Mouse (Mus musculus): ENCODE data around the gene Banp. TPM values are rescaled to one million over a fixed set of nuclear protein-coding genes. Genes with fewer than 3 reads are reported as not detected.

Banp gene
- total and polyA plus RNA-seq, 2 experiments from 2014 or later: 10.6 to 27.9 TPM

DNA sequence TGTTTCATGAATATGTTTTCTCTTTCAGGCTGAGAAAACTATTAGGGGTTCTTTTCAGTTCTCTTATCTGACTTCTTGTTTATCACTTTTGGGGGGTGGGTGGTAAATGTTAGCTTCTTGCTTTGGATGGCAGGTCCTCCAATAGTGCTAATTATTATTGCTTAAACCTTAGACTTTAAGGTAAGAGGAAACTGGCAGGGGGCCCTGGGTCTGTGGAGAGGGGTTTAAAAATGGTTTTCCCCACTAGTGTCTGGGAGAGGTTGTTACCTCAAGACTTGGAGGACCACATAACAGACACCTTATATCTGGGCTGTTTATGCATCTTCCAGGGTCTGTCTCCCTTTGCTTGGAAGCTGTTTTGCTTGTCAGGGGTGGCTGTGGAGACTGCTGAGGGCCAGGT is 2.6 kb downstream of the Banp start:
- ATAC-seq (ENCODE audit: insufficient read depth, low read depth) (no peak), DNase-seq (ENCODE audit: low spot score) (no peak)
- H3K27ac ChIP-seq (ENCODE audit: low read depth): no peak overlapping the region
- H3K4me1 ChIP-seq (ENCODE audit: control insufficient read depth, insufficient read depth): peaks cover 34% of the 10 kb centered on the region
- H3K4me2 ChIP-seq (ENCODE audit: low read depth, low read length): peak overlapping the region; percentile 68; the same call in 1 of the 2 replicates
- peak overlapping the region; percentile 17 for H3K9ac ChIP-seq (replicated peaks; ENCODE audit: low read depth, low read length)
- no peaks in the 10 kb centered on the region for H3K9me3 ChIP-seq (replicated peaks; ENCODE audit: control insufficient read depth, low read length)
- H3K27me3 ChIP-seq (ENCODE audit: control insufficient read depth, insufficient read depth, low read length): no peaks in the 10 kb centered on the region
- no peak overlapping the region for H3K4me3 ChIP-seq (ENCODE audit: low read depth, low read length)
- TF ChIP-seq CTCF (IDR thresholded peaks at IDR 0.05; ENCODE audit: low read depth) (no peak), EP300 (IDR thresholded peaks at IDR 0.05; ENCODE audit: low read depth) (no peak)
- H3K36me3 ChIP-seq (replicated peaks; ENCODE audit: control insufficient read depth, insufficient read depth, low read length): peaks cover 19% of the 10 kb centered on the region

- Histone ChIP-seq H3K9me3 (replicated peaks; ENCODE audit: control insufficient read depth, low read length) (no peaks in the 10 kb centered on the region), H3K27ac (ENCODE audit: low read depth) (no peak overlapping the region), H3K4me1 (ENCODE audit: control insufficient read depth, insufficient read depth) (peaks cover 30% of the 10 kb centered on the region), H3K4me2 (ENCODE audit: low read depth, low read length) (no peak overlapping the region), H3K9ac (replicated peaks; ENCODE audit: low read depth, low read length) (peak overlapping the region; percentile 17; the same call in 1 of the 2 replicates), H3K36me3 (replicated peaks; ENCODE audit: control insufficient read depth, insufficient read depth, low read length) (peaks cover 19% of the 10 kb centered on the region), H3K4me3 (ENCODE audit: low read depth, low read length) (no peak overlapping the region), H3K27me3 (ENCODE audit: control insufficient read depth, insufficient read depth, low read length) (no peaks in the 10 kb centered on the region)
- whole genome bisulfite sequencing: 91% methylated on average over 7 of the region's 7 CpGs
- DNase-seq (ENCODE audit: low spot score): no peak
- ATAC-seq (ENCODE audit: insufficient read depth, low read depth): no peak
- no peak for TF ChIP-seq EP300 (IDR thresholded peaks at IDR 0.05; ENCODE audit: low read depth)
- no peak for TF ChIP-seq CTCF (IDR thresholded peaks at IDR 0.05; ENCODE audit: low read depth)
Observed at GRCm38 (mm10) chr8:121952800-121953199, 3.2 kb downstream of the Banp start.

- no peak for TF ChIP-seq EP300 (IDR thresholded peaks at IDR 0.05; ENCODE audit: low read depth)
- no peak for TF ChIP-seq CTCF (IDR thresholded peaks at IDR 0.05; ENCODE audit: low read depth)
- peaks cover 19% of the 10 kb centered on the region for H3K36me3 ChIP-seq (replicated peaks; ENCODE audit: control insufficient read depth, insufficient read depth, low read length)
- DNase-seq (ENCODE audit: low spot score): no peak
- ATAC-seq (ENCODE audit: insufficient read depth, low read depth): no peak
- H3K27ac ChIP-seq (ENCODE audit: low read depth): no peak overlapping the region
- H3K27me3 ChIP-seq (ENCODE audit: control insufficient read depth, insufficient read depth, low read length): no peaks in the 10 kb centered on the region
- H3K4me3 ChIP-seq (ENCODE audit: low read depth, low read length): no peak overlapping the region
- no peaks in the 10 kb centered on the region for H3K9me3 ChIP-seq (replicated peaks; ENCODE audit: control insufficient read depth, low read length)
- H3K4me2 ChIP-seq (ENCODE audit: low read depth, low read length): no peak overlapping the region
- WGBS: 62% methylated on average over 3 of the region's 3 CpGs
- peaks cover 22% of the 10 kb centered on the region for H3K4me1 ChIP-seq (ENCODE audit: control insufficient read depth, insufficient read depth)
- no peak overlapping the region for H3K9ac ChIP-seq (replicated peaks; ENCODE audit: low read depth, low read length)
Observed at GRCm38 (mm10) chr8:121953821-121954545, 4.4 kb downstream of the Banp start.

- DNase-seq (ENCODE audit: low spot score): no peak
- no peaks in the 10 kb centered on the region for H3K9me3 ChIP-seq (replicated peaks; ENCODE audit: control insufficient read depth, low read length)
- WGBS: 74% methylated on average over 10 of the region's 10 CpGs
Observed at GRCm38 (mm10) chr8:121954981-121955555, 5.5 kb downstream of the Banp start.

GRCm38 (mm10) chr8:121955825-121956500 is 6.4 kb downstream of the Banp start:
- Histone ChIP-seq H3K4me3 (ENCODE audit: low read depth, low read length) (no peak overlapping the region), H3K27me3 (ENCODE audit: control insufficient read depth, insufficient read depth, low read length) (no peaks in the 10 kb centered on the region), H3K27ac (ENCODE audit: low read depth) (no peak overlapping the region), H3K4me1 (ENCODE audit: control insufficient read depth, insufficient read depth) (peaks cover 22% of the 10 kb centered on the region), H3K4me2 (ENCODE audit: low read depth, low read length) (no peak overlapping the region), H3K36me3 (replicated peaks; ENCODE audit: control insufficient read depth, insufficient read depth, low read length) (peaks cover 19% of the 10 kb centered on the region), H3K9ac (replicated peaks; ENCODE audit: low read depth, low read length) (no peak overlapping the region), H3K9me3 (replicated peaks; ENCODE audit: control insufficient read depth, low read length) (no peaks in the 10 kb centered on the region)
- ATAC-seq (ENCODE audit: insufficient read depth, low read depth) (no peak), DNase-seq (ENCODE audit: low spot score) (no peak)
- WGBS: 50% methylated on average over 1 of the region's 1 CpGs
- TF ChIP-seq EP300 (IDR thresholded peaks at IDR 0.05; ENCODE audit: low read depth) (no peak), CTCF (IDR thresholded peaks at IDR 0.05; ENCODE audit: low read depth) (no peak)

More at GRCm38 (mm10) chr8:121954981-121955555, 5.5 kb downstream of the Banp start:
- TF ChIP-seq EP300 (IDR thresholded peaks at IDR 0.05; ENCODE audit: low read depth) (no peak), CTCF (IDR thresholded peaks at IDR 0.05; ENCODE audit: low read depth) (no peak)
- peaks cover 19% of the 10 kb centered on the region for H3K36me3 ChIP-seq (replicated peaks; ENCODE audit: control insufficient read depth, insufficient read depth, low read length)
- no peak overlapping the region for H3K27ac ChIP-seq (ENCODE audit: low read depth)
- H3K4me1 ChIP-seq (ENCODE audit: control insufficient read depth, insufficient read depth): peaks cover 22% of the 10 kb centered on the region
- no peak overlapping the region for H3K4me3 ChIP-seq (ENCODE audit: low read depth, low read length)
- no peak overlapping the region for H3K4me2 ChIP-seq (ENCODE audit: low read depth, low read length)
- ATAC-seq (ENCODE audit: insufficient read depth, low read depth): no peak
- H3K9ac ChIP-seq (replicated peaks; ENCODE audit: low read depth, low read length): no peak overlapping the region
- no peaks in the 10 kb centered on the region for H3K27me3 ChIP-seq (ENCODE audit: control insufficient read depth, insufficient read depth, low read length)

Data from heart, postnatal 0 days (tissue).